Mouse (Mus musculus): ENCODE measurements around the gene Adam30.
A peak's percentile ranks its signal among the peaks of the same experiment; 100 is the strongest.

The Adam30 gene

DNA sequence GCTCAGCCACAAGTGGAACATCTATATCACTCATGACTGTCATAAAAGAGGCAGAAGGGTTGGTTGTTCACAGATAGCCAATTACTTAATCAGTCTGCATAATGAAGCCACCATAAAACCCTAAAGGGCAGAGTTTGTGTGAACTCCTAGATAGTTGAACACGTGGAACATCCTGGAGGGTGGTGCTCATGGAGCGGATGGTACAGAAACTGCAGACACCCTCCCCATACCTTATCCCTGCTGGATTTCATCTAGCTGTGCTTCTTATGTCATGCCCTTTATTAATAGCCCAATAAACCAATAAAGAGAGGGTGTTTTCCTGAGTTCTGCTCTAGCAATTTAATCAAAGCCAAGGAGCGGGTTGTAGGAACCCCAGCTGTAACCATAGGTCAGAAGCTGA is 27.3 kb downstream of the Adam30 start:
- DNase-seq (ENCODE audit: low read depth, low spot score): no peak

DNA sequence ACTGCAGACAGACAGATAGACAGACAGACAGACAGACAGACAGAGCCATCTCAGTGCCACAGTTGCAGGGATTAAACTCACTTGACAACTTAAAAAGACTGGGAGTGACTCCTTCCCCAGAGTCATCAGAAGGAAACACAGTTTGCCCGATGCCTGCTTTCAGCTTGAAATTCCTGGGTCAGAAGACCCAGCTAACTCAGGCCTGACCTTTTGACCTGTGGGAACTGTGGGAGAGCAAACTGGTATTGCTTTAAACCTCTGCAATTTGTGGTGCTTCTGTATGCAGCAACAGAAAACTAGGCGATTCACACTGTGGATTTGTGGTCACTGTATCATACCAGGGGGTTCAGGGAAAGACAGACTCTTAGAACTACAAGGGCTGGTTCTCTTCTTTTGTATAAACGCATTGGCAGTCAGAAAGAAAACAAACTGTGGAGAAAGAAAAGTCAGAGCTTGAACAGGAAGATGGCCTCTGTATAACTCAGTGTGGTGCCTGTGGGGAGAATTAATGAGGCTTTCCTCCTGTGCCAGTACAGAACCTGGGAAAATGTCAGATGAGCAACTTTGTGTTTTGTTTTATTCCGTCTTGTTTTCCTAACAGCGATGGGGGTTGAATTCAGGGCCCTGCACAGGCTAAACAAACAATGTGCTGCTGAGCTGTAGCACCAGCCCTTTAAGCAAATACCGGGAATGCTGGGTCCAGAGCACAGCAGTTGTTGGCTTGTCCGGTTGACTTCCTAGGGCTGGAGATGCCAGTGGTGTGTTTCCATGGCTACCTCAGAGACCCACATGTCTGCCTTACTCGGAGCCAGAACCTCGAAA is 37.5 kb downstream of the Adam30 start:
- no peak for DNase-seq (ENCODE audit: low read depth, low spot score)

DNA sequence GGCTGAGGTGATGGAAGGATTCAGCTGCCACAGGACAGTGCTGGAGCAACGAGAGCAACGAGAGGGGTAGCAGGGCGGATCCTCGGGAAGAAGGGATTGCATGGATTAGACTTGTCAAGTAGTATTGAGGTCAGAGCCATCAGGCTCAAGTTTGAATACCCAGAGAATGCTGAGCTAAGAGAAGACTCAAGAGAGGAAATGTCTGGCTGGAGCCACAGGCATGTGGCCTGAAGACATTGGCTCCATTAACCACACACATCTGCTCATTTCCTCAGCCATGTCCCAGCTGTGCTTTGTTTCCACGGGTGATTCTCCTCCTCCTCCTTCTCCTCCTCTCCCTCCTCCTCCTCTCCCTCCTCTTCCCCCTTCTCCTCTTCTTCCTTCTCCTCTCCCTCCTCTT is 39.3 kb downstream of the Adam30 start:
- DNase-seq (ENCODE audit: low read depth, low spot score): peak; percentile 19

DNA sequence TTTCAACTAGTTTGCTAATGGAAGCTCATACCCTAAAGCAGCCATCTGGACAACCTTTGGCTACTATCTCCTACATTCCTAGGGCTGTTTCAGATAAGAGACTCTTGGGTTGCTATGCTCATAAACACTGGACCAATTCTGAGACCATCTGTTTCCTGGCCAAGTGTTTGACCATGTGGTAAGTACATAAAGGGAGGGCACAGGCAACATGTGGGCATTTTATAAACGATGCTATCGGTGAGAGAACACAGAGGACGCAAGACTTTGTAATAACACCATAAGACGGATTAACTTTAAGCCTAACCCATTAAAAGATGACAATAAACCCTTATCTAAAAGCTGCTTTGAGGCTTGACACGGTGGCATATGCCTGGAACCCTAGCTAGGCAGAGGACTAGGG is 42.9 kb downstream of the Adam30 start:
- no peak for DNase-seq (ENCODE audit: low read depth, low spot score)

DNA sequence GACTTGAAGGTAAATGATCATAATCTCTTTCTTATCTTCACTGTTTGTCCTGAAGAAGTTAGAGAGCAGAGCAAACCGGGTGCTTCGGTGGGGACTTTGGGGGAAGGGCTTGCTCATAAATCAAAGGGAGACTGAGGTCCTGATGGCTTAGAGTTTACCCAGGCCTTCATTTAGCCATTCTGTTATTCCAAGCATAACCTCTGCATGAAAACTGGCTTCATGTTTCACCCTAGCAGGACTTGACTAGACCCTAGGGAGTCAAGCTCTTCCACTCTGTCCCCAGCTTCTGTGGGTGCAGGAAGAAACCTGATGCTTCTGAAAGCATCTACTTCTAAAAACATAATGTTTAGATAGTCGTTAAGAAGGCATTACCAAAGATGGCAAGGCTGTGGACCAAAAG is 46.5 kb downstream of the Adam30 start:
- no peak for DNase-seq (ENCODE audit: low read depth, low spot score)

DNA sequence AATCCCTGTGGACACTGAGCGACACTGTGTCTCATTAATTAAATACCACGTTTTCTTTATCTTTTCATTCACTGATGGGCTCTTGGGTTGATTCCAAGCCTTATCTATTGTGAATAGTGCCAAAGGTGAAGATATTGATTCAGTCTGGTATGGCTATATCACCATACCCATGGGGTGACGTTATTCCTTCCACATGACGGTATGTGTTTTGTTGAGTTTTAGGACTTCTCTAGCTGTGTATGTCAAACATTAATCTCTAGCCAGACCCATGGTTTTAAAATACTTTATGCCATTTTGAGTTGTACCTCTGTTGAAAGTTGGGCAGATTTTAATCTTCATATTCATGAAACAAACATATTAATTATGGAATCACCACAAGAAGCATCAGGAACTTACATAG is 48.7 kb downstream of the Adam30 start:
- no peak for DNase-seq (ENCODE audit: low read depth, low spot score)

DNA sequence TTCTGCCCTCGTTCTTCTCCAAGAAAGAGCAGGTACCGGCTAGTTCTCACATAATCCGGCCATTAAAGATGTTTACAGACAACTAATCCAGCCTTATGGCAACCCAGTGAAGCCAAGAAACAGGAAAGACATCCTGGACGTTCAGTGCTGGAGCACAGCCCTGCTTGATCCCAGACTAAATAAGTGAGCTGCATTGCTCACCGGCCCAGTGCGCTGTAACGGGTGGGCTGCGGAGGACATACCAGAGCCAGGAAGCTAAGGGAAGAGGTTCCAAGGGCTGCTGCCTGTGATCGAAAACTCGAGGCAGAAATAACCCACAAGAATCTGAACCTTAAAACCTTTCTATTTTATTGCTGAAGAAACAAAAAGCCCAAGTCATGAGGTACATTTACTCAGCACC is 50.4 kb downstream of the Adam30 start:
- DNase-seq (ENCODE audit: low read depth, low spot score): no peak

DNA sequence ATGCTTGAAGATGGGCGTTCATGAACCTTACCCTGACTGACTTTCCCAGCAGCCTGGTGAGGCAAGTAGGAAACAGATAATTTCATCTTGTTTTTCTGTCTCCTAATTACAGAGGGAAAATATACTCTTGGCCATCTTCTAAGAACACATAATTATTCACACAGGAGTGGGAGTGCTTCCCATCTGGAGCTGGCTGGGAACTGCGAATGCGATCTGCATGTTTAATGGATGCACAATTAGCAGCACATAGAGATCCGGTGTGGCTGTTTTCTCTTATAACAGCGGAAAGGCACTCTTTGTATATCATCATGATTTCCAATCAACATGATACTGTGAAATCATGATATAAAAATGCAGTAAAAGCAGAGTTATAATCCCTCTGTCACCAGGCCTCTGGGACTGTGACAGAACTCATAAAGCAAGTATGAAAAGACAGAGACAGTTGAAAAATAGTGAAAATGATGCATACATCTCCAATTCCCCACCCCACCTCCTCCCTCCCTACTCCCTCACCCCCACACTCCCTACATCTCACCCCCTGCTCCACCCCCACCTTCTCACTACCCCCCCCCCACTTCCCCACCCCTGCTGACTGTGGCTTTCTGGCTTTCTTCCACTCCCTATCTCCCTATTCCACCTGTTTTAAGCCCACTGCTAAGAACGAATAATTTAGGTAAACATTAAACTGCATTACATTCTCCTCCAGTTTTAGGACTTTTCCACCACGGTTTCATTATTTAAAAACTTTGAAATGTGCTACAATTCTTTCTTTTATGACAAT is 51.1 kb downstream of the Adam30 start:
- no peak for DNase-seq (ENCODE audit: low read depth, low spot score)
